ENCODE assay signal across 14 mouse cellular contexts in the genomic region with DNA sequence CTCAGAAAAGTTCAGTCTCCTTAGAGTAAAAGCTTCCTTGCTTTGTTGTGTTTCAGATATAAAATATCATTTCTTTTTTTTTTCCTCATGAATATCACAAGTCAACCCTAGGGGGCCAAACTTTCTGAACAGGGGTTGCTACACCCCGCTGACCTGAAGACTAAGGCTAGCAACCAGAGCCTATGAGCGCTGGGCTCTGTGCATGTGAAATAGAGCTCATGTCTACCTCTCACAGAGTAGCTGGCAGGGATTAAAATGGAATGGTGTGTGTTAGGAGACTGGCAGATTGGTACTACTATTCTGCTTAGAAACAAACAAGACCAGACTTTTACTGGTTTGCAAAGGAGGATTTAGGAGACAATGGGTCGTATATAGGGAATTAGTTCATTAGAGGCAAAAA.
"Had no signal": no experiment of that assay in that cellular context is flagged by ENCODE, and none has a peak within 500 bp of the region (broad histone marks: within the 10 kb centered on the region; RNA-seq: fewer than 3 reads in every experiment).

No protein-coding gene starts in this region.

- DNase-seq: lung, adult 18-20 months; lung, embryonic 14.5 days; lung, postnatal 10 days; lung, postnatal 4 days; right cerebral cortex, postnatal 14 days; thymus, adult 2 months; thymus, postnatal 25 days; thymus, postnatal 4 days had no signal

- H3K27ac ChIP-seq: liver, embryonic 12.5 days; liver, embryonic 14.5 days; midbrain, embryonic 12.5 days; neural tube, embryonic 12.5 days; stomach, embryonic 15.5 days; stomach, postnatal 0 days had no signal

- H3K4me2 ChIP-seq: liver, embryonic 12.5 days; lung, embryonic 14.5 days; midbrain, embryonic 12.5 days; neural tube, embryonic 12.5 days; stomach, embryonic 15.5 days had no signal

- H3K4me1 ChIP-seq: neural tube, embryonic 12.5 days; stomach, embryonic 15.5 days had no signal

- H3K9me3 ChIP-seq: liver, embryonic 12.5 days; midbrain, embryonic 12.5 days; neural tube, embryonic 12.5 days; stomach, embryonic 15.5 days had no signal

- H3K27me3 ChIP-seq: liver, embryonic 12.5 days; midbrain, embryonic 12.5 days; neural tube, embryonic 12.5 days; stomach, embryonic 15.5 days had no signal

- H3K9ac ChIP-seq: liver, embryonic 12.5 days; liver, embryonic 14.5 days; lung, embryonic 14.5 days; midbrain, embryonic 12.5 days; neural tube, embryonic 12.5 days; stomach, embryonic 15.5 days had no signal

- H3K4me3 ChIP-seq: liver, embryonic 12.5 days; midbrain, embryonic 12.5 days; neural tube, embryonic 12.5 days; stomach, embryonic 15.5 days had no signal

- H3K36me3 ChIP-seq: liver, embryonic 12.5 days; midbrain, embryonic 12.5 days; neural tube, embryonic 12.5 days; stomach, embryonic 15.5 days had no signal

- ATAC-seq: liver, embryonic 12.5 days had no signal
